14 mouse cellular contexts compared by ENCODE assay signal in the genomic region with DNA sequence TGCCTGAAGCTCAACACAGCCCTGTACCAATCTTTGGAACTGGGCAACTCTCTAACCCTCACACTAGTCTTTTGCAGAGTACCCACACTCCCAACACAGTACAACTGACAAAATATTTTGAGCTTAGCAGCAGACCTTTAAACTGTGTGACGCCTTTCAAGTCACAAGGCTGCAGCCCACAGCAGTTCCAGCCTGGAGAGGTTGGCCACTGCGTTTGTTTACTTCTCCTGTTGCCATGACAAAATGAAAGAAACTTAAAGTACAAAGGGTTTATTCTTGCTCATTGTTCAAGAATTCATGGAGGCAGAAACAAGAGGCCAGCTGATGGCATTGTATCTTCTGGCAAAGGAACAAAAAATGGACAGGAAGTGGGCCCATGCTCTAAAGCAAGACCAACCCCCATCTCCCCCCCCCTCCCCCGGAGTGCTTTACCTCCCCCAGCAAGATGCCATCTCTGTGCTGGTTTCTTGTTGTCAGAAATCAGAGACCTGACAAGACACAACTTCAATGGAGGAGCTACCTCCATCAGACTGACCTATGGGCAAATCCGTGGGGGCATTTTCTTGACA.
DNase-seq lines count a peak whose midpoint lies in the region; ATAC-seq and TF ChIP-seq lines count a peak whose summit lies in the region.
"Had no signal": no experiment of that assay in that cellular context is flagged by ENCODE, and none has a peak within 500 bp of the region (broad histone marks: within the 10 kb centered on the region; RNA-seq: fewer than 3 reads in every experiment).

No protein-coding gene starts in this region.

- no peak overlapping the region for H3K9ac ChIP-seq in kidney, postnatal 0 days (ENCODE audit: low read depth, low read length)
- no peak overlapping the region for H3K9ac ChIP-seq in kidney, embryonic 14.5 days (ENCODE audit: low read depth, low read length)
- no peak overlapping the region for H3K9ac ChIP-seq in midbrain, embryonic 13.5 days (replicated peaks)
- H3K9ac ChIP-seq: heart, embryonic 15.5 days; liver, embryonic 15.5 days had no signal

- ATAC-seq in kidney, postnatal 0 days (replicated peaks; ENCODE audit: low FRiP score, low read depth) = no peak
- no peak for ATAC-seq in kidney, embryonic 14.5 days (ENCODE audit: low FRiP score, low TSS enrichment)
- ATAC-seq in midbrain, embryonic 13.5 days = peak; percentile 44

- H3K36me3 ChIP-seq in kidney, postnatal 0 days (ENCODE audit: insufficient read depth, low read length) = no peaks in the 10 kb centered on the region
- no peaks in the 10 kb centered on the region for H3K36me3 ChIP-seq in kidney, embryonic 14.5 days (ENCODE audit: control insufficient read depth, insufficient read depth, low read length)
- H3K36me3 ChIP-seq in hindbrain, embryonic 10.5 days = no peaks in the 10 kb centered on the region
- 0 out of 2 replicates have a peak, but pooled peaks cover under 1% of the 10 kb centered on the region for H3K36me3 ChIP-seq in midbrain, embryonic 13.5 days
- H3K36me3 ChIP-seq in kidney, adult 2 months (ENCODE audit: control insufficient read depth, insufficient read depth, low read length) = no peaks in the 10 kb centered on the region
- H3K36me3 ChIP-seq: G1E; heart, embryonic 15.5 days; liver, embryonic 15.5 days had no signal

- TF ChIP-seq POLR2A in kidney, adult 2 months (IDR thresholded peaks at IDR 0.05; ENCODE audit: low read depth, low read length) = no peak

- 71% methylated on average over 4 of the region's 4 CpGs for WGBS in kidney, postnatal 0 days
- WGBS in kidney, embryonic 14.5 days = 76% methylated on average over 4 of the region's 4 CpGs
- WGBS in hindbrain, embryonic 10.5 days = 41% methylated on average over 4 of the region's 4 CpGs
- WGBS in midbrain, embryonic 13.5 days = 42% methylated on average over 4 of the region's 4 CpGs
- 70% methylated on average over 4 of the region's 4 CpGs for WGBS in kidney, adult 2 months

- H3K9me3 ChIP-seq in kidney, postnatal 0 days (replicated peaks; ENCODE audit: low read length) = no peaks in the 10 kb centered on the region; the same call in 1 of the 2 replicates
- H3K9me3 ChIP-seq in kidney, embryonic 14.5 days (ENCODE audit: control insufficient read depth, low read length) = peaks cover 10% of the 10 kb centered on the region; the same call in 1 of the 2 replicates
- peaks cover 18% of the 10 kb centered on the region for H3K9me3 ChIP-seq in hindbrain, embryonic 10.5 days
- H3K9me3 ChIP-seq in midbrain, embryonic 13.5 days = peaks cover 15% of the 10 kb centered on the region
- H3K9me3 ChIP-seq: heart, embryonic 15.5 days; liver, embryonic 15.5 days had no signal

- H3K27ac ChIP-seq in kidney, postnatal 0 days = no peak overlapping the region
- no peak overlapping the region for H3K27ac ChIP-seq in kidney, embryonic 14.5 days (ENCODE audit: low read depth, low read length)
- peak overlapping the region; percentile 64; the same call in 1 of the 2 replicates for H3K27ac ChIP-seq in hindbrain, embryonic 10.5 days
- no peak overlapping the region for H3K27ac ChIP-seq in midbrain, embryonic 13.5 days
- H3K27ac ChIP-seq in kidney, adult 2 months (ENCODE audit: insufficient read depth, low read depth, low read length) = no peak overlapping the region
- H3K27ac ChIP-seq: heart, embryonic 15.5 days; liver, embryonic 15.5 days had no signal

- H3K4me1 ChIP-seq in kidney, postnatal 0 days (replicated peaks; ENCODE audit: insufficient read depth, low read length) = no peaks in the 10 kb centered on the region
- H3K4me1 ChIP-seq in kidney, embryonic 14.5 days (ENCODE audit: control insufficient read depth, insufficient read depth, low read length) = no peaks in the 10 kb centered on the region
- H3K4me1 ChIP-seq in hindbrain, embryonic 10.5 days (replicated peaks) = peaks cover 24% of the 10 kb centered on the region
- peaks cover 12% of the 10 kb centered on the region; the same call in 1 of the 2 replicates for H3K4me1 ChIP-seq in midbrain, embryonic 13.5 days (replicated peaks)
- no peaks in the 10 kb centered on the region for H3K4me1 ChIP-seq in kidney, adult 2 months (ENCODE audit: control insufficient read depth, insufficient read depth, low read length)
- H3K4me1 ChIP-seq: heart, embryonic 15.5 days; liver, embryonic 15.5 days had no signal

- no peak for TF ChIP-seq CTCF in kidney, postnatal 0 days (IDR thresholded peaks at IDR 0.05; ENCODE audit: low read depth)
- TF ChIP-seq CTCF in kidney, adult 2 months (conservative IDR thresholded peaks at IDR 0.05; ENCODE audit: insufficient read depth, insufficient read length, low read depth, low read length) = no peak

- DNase-seq in kidney, postnatal 0 days (ENCODE audit: low spot score) = peak; percentile 6
- DNase-seq in embryo, embryonic 11 days = peak; percentile 39
- DNase-seq in hindbrain, embryonic 10.5 days (ENCODE audit: low spot score) = peak; percentile 35
- DNase-seq in left cerebral cortex, adult 11 months (ENCODE audit: low spot score) = no peak
- DNase-seq in T-cell, adult 2 months (ENCODE audit: low spot score) = no peak
- no peak for DNase-seq in kidney, adult 2 months
- DNase-seq: cerebellum, adult 9-11 months; gastrocnemius, postnatal 25 days; kidney, adult 11 months had no signal

- no peak overlapping the region for H3K4me3 ChIP-seq in kidney, postnatal 0 days (replicated peaks; ENCODE audit: low read depth, low read length)
- no peak overlapping the region for H3K4me3 ChIP-seq in kidney, embryonic 14.5 days (ENCODE audit: low read length)
- H3K4me3 ChIP-seq in hindbrain, embryonic 10.5 days = no peak overlapping the region
- no peak overlapping the region for H3K4me3 ChIP-seq in midbrain, embryonic 13.5 days (replicated peaks)
- H3K4me3 ChIP-seq in kidney, adult 2 months (ENCODE audit: insufficient read depth, low read depth, low read length) = no peak overlapping the region
- H3K4me3 ChIP-seq: heart, embryonic 15.5 days; liver, embryonic 15.5 days had no signal

- no peaks in the 10 kb centered on the region for H3K27me3 ChIP-seq in kidney, postnatal 0 days (ENCODE audit: insufficient read depth, low read length)
- H3K27me3 ChIP-seq in kidney, embryonic 14.5 days (ENCODE audit: control insufficient read depth, insufficient read depth, low read length) = no peaks in the 10 kb centered on the region
- no peaks in the 10 kb centered on the region for H3K27me3 ChIP-seq in hindbrain, embryonic 10.5 days (ENCODE audit: insufficient read depth, poor library complexity, severe bottlenecking)
- no peaks in the 10 kb centered on the region for H3K27me3 ChIP-seq in midbrain, embryonic 13.5 days
- H3K27me3 ChIP-seq in kidney, adult 2 months (replicated peaks; ENCODE audit: control insufficient read depth, insufficient read depth, low read length) = no peaks in the 10 kb centered on the region
- H3K27me3 ChIP-seq: heart, embryonic 15.5 days; liver, embryonic 15.5 days had no signal

- no peak overlapping the region for H3K4me2 ChIP-seq in kidney, postnatal 0 days (ENCODE audit: low read length)
- no peak overlapping the region for H3K4me2 ChIP-seq in kidney, embryonic 14.5 days (replicated peaks; ENCODE audit: low read depth, low read length)
- no peak overlapping the region for H3K4me2 ChIP-seq in midbrain, embryonic 13.5 days (replicated peaks)
- H3K4me2 ChIP-seq: heart, embryonic 15.5 days; liver, embryonic 15.5 days had no signal

Comparison
In these comparisons a context has a peak if more than half of its experiments do, and no peak if none do; other contexts are left out.
1. DNase-seq: peak in kidney, postnatal 0 days (single experiment), embryo, embryonic 11 days (single experiment) and hindbrain, embryonic 10.5 days (single experiment); none in left cerebral cortex, adult 11 months (single experiment), T-cell, adult 2 months (single experiment) and kidney, adult 2 months (single experiment).